Mouse (Mus musculus) forebrain, embryonic 11.5 days (tissue): Measurements from ENCODE around the gene Znhit2. TPM values are rescaled to one million over a fixed set of nuclear protein-coding genes. Genes with fewer than 3 reads are reported as not detected.

Experiments used
- ATAC-seq: fragments of 200-750 bp; cut with Nextera tagmentation; replicated peaks from 2 replicates; pipeline ENCODE4 v1.8.0; 2017; ENCODE audit warnings: moderate TSS enrichment; ENCODE audit not compliant: low FRiP score
- DNase-seq: peaks from one replicate; pipeline ENCODE4 v3.0.0-alpha.2; 2017; ENCODE audit warnings: low spot score
- H3K27ac ChIP-seq: fragments of 300-500 bp; sonication (generic); 2 replicates; pipeline ENCODE4 v1.5.1; 2014; ENCODE audit warnings: low read depth, low read length
- H3K27me3 ChIP-seq: fragments of 300-500 bp; sonication (generic); 2 replicates; pipeline ENCODE4 v1.6.1; 2014; ENCODE audit warnings: mild to moderate bottlenecking, low read length, mixed read lengths; ENCODE audit not compliant: control insufficient read depth, insufficient read depth
- H3K36me3 ChIP-seq: fragments of 300-500 bp; sonication (generic); 2 replicates; pipeline ENCODE4 v1.6.1; 2014; ENCODE audit warnings: mild to moderate bottlenecking, low read length, moderate library complexity, mixed read lengths; ENCODE audit not compliant: control insufficient read depth, insufficient read depth
- H3K4me1 ChIP-seq: fragments of 300-500 bp; sonication (generic); replicated peaks from 2 replicates; pipeline ENCODE4 v1.6.1; 2014; ENCODE audit warnings: low read length, mixed read lengths; ENCODE audit not compliant: control insufficient read depth, insufficient read depth
- H3K4me2 ChIP-seq: fragments of 300-500 bp; sonication (generic); 2 replicates; pipeline ENCODE4 v1.6.1; 2014; ENCODE audit warnings: low read depth, mild to moderate bottlenecking, low read length, moderate library complexity, mixed read lengths; ENCODE audit not compliant: severe bottlenecking
- H3K4me3 ChIP-seq: fragments of 300-500 bp; sonication (generic); 2 replicates; pipeline ENCODE4 v1.5.1; 2014; ENCODE audit warnings: low read depth, low read length
- H3K9ac ChIP-seq: fragments of 300-500 bp; sonication (generic); 2 replicates; pipeline ENCODE4 v1.6.1; 2014; ENCODE audit warnings: low read length
- H3K9me3 ChIP-seq: fragments of 300-500 bp; sonication (generic); 2 replicates; pipeline ENCODE4 v1.6.1; 2016; ENCODE audit warnings: low read length, mixed read lengths; ENCODE audit not compliant: control insufficient read depth
- WGBS: fragments of 180-500 bp; shearing (Covaris S2); extraction: QIAGEN DNeasy Blood & Tissue Kit; methylation state at CpG from one replicate; pipeline ENCODE4 v1.1.7; 2014; 5-methylcytosine and 5-hydroxymethylcytosine counted together
- polyA plus RNA-seq: library from polyadenylated mRNA; unstranded; fragments of >200 nt; fragmentation: Nextera tagmentation; extraction: Ambion mirVana; gene quantifications from 2 replicates; pipeline ENCODE4 v1.2.1, GENCODE M21; 2014

Gene Znhit2
- polyA plus RNA-seq, 1 experiment from 2014 or later = 42.5 TPM

DNA sequence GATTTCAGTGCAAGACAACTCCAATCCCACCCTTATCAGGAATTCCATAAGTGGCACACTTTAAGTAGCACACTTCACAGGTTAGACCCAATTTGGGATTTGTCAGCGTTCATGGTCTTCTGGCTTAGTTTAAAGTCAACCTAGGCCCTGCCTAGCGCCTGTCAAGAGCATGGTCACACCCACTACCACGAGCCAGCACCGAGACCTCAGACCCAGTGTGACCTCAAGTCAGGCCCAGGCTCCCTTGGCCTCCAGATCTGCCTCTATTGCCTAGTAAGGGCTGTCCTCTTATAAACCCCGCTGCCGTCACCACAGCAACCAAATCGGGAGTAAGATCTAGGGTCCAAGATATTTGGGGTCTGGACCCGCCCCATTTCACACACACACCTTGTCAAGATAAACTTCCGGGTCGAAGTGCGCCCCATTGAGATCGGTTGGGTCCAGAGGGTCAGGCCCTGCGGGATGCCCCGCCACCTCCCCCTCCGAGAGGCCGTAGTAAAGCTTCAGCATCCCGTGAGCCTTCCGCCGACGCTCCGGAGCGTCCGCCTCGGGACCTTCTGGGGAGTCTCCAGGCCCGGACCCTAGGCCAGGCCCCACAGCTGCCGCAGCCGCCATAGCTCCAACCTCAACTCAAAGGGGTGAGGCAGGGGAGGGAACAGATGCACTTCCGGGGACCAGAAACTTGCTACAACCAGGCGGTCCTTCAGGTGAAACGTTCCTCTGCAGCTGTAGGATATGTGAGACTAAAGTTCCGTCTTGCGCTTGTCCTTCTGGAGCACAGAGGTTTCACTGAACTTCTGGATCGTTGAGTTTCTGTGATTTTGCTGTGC is 15.8 kb downstream of the Znhit2 start, which contains the start of gene Vps51:
Gene Vps51, minus strand, starts transcription at position 668 of the 830 bp plus-strand sequence.
- Histone ChIP-seq H3K27me3 (no peaks in the 10 kb centered on the region), H3K4me1 (peaks cover 5% of the 10 kb centered on the region), H3K27ac (peak within 1 kb of the TSS; percentile 69), H3K4me2 (peak within 1 kb of the TSS; percentile 90), H3K9ac (peak within 1 kb of the TSS; percentile 86), H3K36me3 (no peaks in the 10 kb centered on the region; the same call in 1 of the 2 replicates), H3K9me3 (no peaks in the 10 kb centered on the region), H3K4me3 (peak within 1 kb of the TSS; percentile 76)
- WGBS = under 1% methylated on average over 33 of the region's 33 CpGs
- ATAC-seq (peak; percentile 89), DNase-seq (peak; percentile 88)

DNA sequence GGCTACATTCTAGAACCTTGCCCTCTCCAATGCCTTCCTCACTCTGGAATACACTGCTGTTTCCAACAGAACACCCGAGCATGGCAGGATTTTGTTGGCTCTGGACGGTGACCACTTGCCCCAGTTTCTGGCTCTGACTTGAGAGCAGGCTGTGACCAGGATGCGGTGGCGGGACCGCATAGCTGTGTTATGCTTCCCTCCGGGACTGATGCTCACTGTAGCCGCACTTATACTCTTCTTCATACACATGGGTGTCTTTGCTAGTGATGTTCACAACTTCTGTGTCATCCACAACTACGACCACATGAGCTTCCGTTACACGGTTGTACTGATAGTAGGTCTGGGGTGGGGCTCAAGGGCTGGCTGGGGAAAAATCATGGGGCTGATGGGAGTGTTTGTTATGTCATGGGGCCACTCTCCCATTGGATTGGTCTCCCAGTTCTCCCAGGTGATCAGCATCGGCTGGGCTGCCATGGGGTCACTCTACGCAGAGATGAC is 19.0 kb downstream of the Znhit2 start, which contains the start of gene Tmem262:
Gene Tmem262, plus strand, starts transcription at position 51 of the 498 bp plus-strand sequence.
- 94% methylated on average over 12 of the region's 12 CpGs for WGBS
- H3K4me2 ChIP-seq = no peak within 1 kb of the TSS
- no peak for ATAC-seq
- peaks cover 11% of the 10 kb centered on the region for H3K4me1 ChIP-seq
- H3K27ac ChIP-seq = no peak within 1 kb of the TSS
- H3K4me3 ChIP-seq = no peak within 1 kb of the TSS
- DNase-seq = no peak
- H3K9ac ChIP-seq = no peak within 1 kb of the TSS
- no peaks in the 10 kb centered on the region for H3K27me3 ChIP-seq
- no peaks in the 10 kb centered on the region; the same call in 1 of the 2 replicates for H3K36me3 ChIP-seq
- no peaks in the 10 kb centered on the region for H3K9me3 ChIP-seq

DNA sequence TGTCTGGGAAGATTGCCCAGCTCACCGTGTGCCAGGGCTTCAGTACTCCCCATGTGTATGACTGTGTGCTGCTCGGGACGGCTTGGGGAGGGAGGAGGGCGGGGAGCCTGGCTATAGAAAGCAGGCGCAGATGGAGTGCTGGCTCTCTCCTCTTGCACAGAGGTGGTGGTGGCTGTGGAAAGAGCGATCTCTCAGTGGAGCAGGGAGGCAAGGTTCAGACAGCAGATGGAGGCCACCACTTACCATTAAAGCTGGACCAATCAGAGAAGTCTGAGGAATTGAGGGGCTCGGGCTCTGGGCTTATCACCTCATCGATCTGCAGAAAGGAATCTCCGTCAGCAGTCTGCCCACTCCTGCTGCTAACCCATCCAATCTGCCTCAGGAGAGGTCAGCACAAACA is 21.2 kb downstream of the Znhit2 start, which contains the start of gene Gm28374:
Gene Gm28374, minus strand, starts transcription at position 101 of the 400 bp plus-strand sequence.
- H3K9me3 ChIP-seq = no peaks in the 10 kb centered on the region
- ATAC-seq = no peak
- H3K4me1 ChIP-seq = peaks cover 8% of the 10 kb centered on the region; the same call in 1 of the 2 replicates

DNA sequence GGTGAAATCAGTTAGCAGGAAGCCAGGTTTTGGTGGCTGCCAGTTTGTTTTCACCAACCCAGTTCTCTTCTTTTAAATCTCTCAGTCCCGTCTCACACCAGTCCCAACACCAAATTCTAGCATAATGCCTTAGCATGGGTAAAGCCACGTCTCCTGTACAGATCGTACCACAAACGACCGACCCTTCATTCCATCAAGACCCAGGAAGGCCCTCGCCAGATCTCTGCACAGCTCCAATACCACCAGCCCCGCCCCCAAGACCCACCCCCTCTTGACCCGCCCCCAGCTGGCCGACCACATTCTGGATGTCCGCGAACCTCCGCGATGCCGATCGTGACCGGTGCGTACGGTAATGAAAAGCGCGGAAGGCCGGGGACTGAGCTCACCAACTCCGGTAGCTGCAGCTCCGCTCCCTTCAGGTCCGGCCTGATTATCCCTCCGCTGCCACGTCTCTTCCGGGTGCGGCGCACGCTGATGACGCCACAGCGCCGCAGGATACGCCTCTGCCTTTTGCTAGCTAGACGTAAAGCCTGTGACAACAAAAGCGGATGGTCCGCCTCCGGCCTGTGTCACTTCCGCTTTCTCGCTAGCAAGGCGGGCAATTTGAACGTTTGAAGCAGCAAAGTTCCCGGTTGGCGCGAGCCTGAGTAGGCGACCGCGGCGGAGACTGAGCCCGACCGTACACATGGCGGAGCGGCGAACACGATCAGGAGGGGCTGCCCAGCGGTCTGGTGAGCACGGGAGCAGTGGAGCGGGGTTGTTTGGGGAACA is 23.7 kb downstream of the Znhit2 start, which contains the start of the genes Zfpl1 and Cdca5:
Gene Zfpl1, minus strand, starts transcription at position 479 of the 771 bp plus-strand sequence.
Gene Cdca5, plus strand, starts transcription at position 506 of the 771 bp plus-strand sequence.
- WGBS = under 1% methylated on average over 58 of the region's 58 CpGs
- DNase-seq = peak; percentile 98
- H3K36me3 ChIP-seq = no peaks in the 10 kb centered on the region; the same call in 1 of the 2 replicates
- no peaks in the 10 kb centered on the region for H3K9me3 ChIP-seq
- H3K4me2 ChIP-seq = peak within 1 kb of the TSS; percentile 93
- peak; percentile 87 for ATAC-seq
- H3K27me3 ChIP-seq = no peaks in the 10 kb centered on the region
- H3K9ac ChIP-seq = peak within 1 kb of the TSS; percentile 61
- H3K4me1 ChIP-seq = peaks cover 8% of the 10 kb centered on the region; the same call in 1 of the 2 replicates
- peak within 1 kb of the TSS; percentile 83 for H3K4me3 ChIP-seq
- H3K27ac ChIP-seq = peak within 1 kb of the TSS; percentile 51; the same call in 1 of the 2 replicates

More for the DNA sequence above, 21.2 kb downstream of the Znhit2 start, which contains the start of gene Gm28374:
- H3K9ac ChIP-seq = no peak within 1 kb of the TSS
- H3K4me3 ChIP-seq = no peak within 1 kb of the TSS
- H3K4me2 ChIP-seq = no peak within 1 kb of the TSS
- no peaks in the 10 kb centered on the region; the same call in 1 of the 2 replicates for H3K36me3 ChIP-seq
- no peak within 1 kb of the TSS for H3K27ac ChIP-seq
- 96% methylated on average over 9 of the region's 9 CpGs for WGBS
- no peak for DNase-seq
- no peaks in the 10 kb centered on the region for H3K27me3 ChIP-seq

DNA sequence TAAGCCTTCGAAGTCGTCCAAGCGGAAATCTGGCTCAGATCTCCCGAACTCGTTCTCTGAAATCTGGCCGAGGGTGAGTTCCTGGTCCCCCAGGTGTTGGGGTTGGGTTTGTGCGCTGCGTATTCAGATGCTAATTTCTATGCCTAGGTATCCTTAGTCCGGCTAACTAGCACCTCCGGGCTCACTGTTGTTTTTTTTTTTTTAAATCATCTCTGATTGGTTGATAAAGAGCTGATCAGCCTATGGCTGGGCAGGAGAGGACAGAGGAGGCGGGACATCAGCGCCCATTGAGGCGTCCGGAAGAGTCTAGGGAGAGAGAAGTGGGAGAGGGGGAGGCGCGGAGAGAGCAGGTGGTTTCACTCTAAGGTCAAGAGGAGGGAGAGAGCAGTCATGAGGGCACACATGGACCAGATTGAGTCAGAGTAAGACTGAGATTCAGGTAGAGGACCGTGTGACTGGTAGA is 24.5 kb downstream of the Znhit2 start:
- Histone ChIP-seq H3K27me3 (no peaks in the 10 kb centered on the region), H3K4me3 (peak overlapping the region; percentile 83), H3K4me1 (peaks cover 8% of the 10 kb centered on the region; the same call in 1 of the 2 replicates), H3K36me3 (no peaks in the 10 kb centered on the region; the same call in 1 of the 2 replicates), H3K4me2 (peak overlapping the region; percentile 93), H3K27ac (peak overlapping the region; percentile 51; the same call in 1 of the 2 replicates), H3K9ac (peak overlapping the region; percentile 59), H3K9me3 (no peaks in the 10 kb centered on the region)
- ATAC-seq (peak; percentile 74), DNase-seq (peak; percentile 82)
- WGBS = under 1% methylated on average over 17 of the region's 17 CpGs

DNA sequence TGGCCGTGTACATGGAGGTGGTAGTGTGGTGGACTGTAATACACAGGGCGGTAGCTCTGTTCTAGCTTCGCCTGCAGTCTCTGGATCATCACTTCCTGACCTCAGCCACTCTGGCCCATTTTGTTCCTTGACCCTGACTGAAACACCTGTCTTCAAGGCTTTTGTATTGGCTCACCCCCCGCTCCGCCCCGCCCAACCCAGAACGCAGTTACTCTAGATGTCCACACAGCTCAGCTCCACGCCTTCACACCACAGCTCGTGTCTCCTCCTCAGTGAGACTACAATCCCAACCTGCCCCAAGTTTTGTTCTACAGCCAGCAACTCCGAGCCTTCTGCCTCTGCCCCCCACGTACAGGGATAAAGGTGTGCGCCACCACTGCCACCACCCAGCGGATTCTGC is 27.8 kb downstream of the Znhit2 start:
- peaks cover 7% of the 10 kb centered on the region; the same call in 1 of the 2 replicates for H3K4me1 ChIP-seq
- peaks cover 9% of the 10 kb centered on the region for H3K36me3 ChIP-seq
- H3K9me3 ChIP-seq = no peaks in the 10 kb centered on the region
- no peaks in the 10 kb centered on the region for H3K27me3 ChIP-seq
- ATAC-seq (no peak), DNase-seq (no peak)
- 95% methylated on average over 13 of the region's 13 CpGs for WGBS
- no peak overlapping the region for H3K4me2 ChIP-seq
- no peak overlapping the region for H3K4me3 ChIP-seq
- H3K27ac ChIP-seq = no peak overlapping the region
- no peak overlapping the region for H3K9ac ChIP-seq

DNA sequence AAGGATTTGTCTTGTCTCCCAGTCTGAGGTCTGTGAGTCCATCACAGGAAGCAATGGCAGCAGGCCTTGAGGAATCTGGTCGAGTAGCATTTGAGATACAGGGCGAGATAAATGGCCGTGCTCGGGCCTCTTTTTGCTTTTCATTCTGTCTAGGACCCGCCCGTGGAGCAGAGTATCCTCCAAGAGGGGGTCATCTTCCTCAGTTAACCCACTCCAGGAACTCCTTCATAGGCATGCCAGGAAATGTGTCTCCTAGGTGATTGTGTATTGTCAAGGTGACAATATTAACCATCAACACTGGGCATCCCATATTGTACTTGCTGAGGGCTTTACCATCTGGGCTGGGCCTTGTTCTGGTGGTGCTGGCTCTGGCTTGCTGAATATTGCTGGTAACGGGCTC is 33.1 kb downstream of the Znhit2 start, which contains the start of gene AC131692.1:
Gene AC131692.1, plus strand, starts transcription at position 301 of the 400 bp plus-strand sequence.
- WGBS = 86% methylated on average over 7 of the region's 7 CpGs
- Histone ChIP-seq H3K9ac (no peak within 1 kb of the TSS), H3K9me3 (no peaks in the 10 kb centered on the region), H3K4me1 (no peaks in the 10 kb centered on the region), H3K4me2 (no peak within 1 kb of the TSS), H3K36me3 (peaks cover 9% of the 10 kb centered on the region), H3K4me3 (no peak within 1 kb of the TSS), H3K27ac (no peak within 1 kb of the TSS), H3K27me3 (no peaks in the 10 kb centered on the region)
- DNase-seq (no peak), ATAC-seq (no peak)

DNA sequence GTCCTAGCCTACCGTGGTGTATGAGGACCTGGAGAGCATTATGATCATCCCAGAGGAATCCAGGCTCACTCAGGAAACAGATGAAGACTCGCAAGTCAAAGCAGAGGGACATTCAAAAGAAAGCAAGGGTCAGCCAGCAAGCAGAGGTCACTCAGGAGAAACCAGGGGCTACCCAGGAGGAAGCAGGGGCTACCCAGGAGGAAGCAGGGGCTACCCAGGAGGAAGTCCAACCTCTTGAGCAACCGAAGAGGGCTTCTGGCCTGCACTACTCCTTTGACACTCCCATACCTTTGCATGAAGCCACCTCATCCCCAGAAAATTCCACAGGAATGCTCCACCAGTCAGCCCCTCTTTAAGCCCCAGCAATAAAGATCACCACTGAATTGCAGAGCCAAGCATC is 36.9 kb downstream of the Znhit2 start:
- H3K9me3 ChIP-seq = no peaks in the 10 kb centered on the region
- ATAC-seq (no peak), DNase-seq (no peak)
- no peak overlapping the region for H3K4me3 ChIP-seq
- H3K9ac ChIP-seq = no peak overlapping the region
- WGBS = 87% methylated on average over 3 of the region's 3 CpGs
- H3K27me3 ChIP-seq = no peaks in the 10 kb centered on the region
- H3K4me1 ChIP-seq = no peaks in the 10 kb centered on the region
- H3K4me2 ChIP-seq = no peak overlapping the region
- no peaks in the 10 kb centered on the region; the same call in 1 of the 2 replicates for H3K36me3 ChIP-seq
- H3K27ac ChIP-seq = no peak overlapping the region
